Mouse (Mus musculus) liver, adult (tissue): ENCODE results near the gene Ncapd2.

Source experiments
- GATA4 ChIP-seq: IDR thresholded peaks from 2 replicates; pipeline ENCODE4 v1.6.1; 2014; ENCODE audit warnings: mild to moderate bottlenecking, low read length; ENCODE audit not compliant: insufficient replicate concordance

Gene Ncapd2

GRCm38 (mm10) chr6:125190816-125191215 is 685 bp downstream of the Ncapd2 start:
- TF ChIP-seq GATA4: no peak

- TF ChIP-seq GATA4: no peak
Observed at GRCm38 (mm10) chr6:125186203-125186602, 5.3 kb downstream of the Ncapd2 start.

- no peak for TF ChIP-seq GATA4
Observed at GRCm38 (mm10) chr6:125182133-125182532, 9.4 kb downstream of the Ncapd2 start.

- TF ChIP-seq GATA4: no peak
Observed at GRCm38 (mm10) chr6:125179601-125180000, 11.9 kb downstream of the Ncapd2 start.

GRCm38 (mm10) chr6:125175469-125175868 is 16.0 kb downstream of the Ncapd2 start:
- TF ChIP-seq GATA4: no peak

- TF ChIP-seq GATA4: no peak
Observed at GRCm38 (mm10) chr6:125173256-125173655, 18.2 kb downstream of the Ncapd2 start.

DNA sequence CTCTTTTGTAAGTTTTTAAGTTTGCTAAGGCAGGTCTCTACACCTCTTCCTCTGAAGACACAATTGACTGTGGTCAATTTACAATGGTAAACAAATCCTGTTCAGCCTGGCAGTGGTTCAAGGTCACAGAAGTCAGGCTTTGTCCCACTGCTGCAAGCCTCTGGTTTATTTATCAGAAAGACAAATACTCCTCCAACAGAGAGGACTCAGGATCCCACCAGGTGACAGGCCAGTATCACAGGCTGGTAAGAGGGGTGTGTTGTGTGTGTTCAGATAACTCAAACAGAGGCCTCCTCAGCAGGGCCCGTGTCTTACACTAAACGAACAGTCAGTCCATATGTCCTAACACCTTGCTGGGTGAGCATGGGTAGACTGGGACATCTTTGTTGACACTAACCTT is 19.0 kb downstream of the Ncapd2 start:
- TF ChIP-seq GATA4: no peak

GRCm38 (mm10) chr6:125170194-125170593 is 21.3 kb downstream of the Ncapd2 start:
- no peak for TF ChIP-seq GATA4

DNA sequence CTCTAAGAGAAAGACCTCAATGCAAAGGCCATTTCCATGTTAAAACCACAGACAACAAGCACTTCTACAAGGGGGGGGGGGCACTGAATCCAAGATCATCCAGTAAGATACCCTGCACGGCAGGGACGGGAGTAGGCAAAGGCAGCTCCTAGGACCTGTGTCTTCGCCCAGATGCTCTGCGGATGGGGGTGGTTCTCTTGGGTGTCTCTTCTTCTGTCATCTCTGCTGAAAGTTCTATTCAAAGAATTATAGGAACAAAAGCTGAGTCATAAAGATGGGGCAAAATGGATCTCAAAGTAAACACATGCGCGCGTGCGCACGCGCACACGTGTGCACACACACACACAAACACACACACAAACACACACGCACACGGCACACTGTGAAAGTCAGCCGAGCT is 23.4 kb downstream of the Ncapd2 start:
- no peak for TF ChIP-seq GATA4

DNA sequence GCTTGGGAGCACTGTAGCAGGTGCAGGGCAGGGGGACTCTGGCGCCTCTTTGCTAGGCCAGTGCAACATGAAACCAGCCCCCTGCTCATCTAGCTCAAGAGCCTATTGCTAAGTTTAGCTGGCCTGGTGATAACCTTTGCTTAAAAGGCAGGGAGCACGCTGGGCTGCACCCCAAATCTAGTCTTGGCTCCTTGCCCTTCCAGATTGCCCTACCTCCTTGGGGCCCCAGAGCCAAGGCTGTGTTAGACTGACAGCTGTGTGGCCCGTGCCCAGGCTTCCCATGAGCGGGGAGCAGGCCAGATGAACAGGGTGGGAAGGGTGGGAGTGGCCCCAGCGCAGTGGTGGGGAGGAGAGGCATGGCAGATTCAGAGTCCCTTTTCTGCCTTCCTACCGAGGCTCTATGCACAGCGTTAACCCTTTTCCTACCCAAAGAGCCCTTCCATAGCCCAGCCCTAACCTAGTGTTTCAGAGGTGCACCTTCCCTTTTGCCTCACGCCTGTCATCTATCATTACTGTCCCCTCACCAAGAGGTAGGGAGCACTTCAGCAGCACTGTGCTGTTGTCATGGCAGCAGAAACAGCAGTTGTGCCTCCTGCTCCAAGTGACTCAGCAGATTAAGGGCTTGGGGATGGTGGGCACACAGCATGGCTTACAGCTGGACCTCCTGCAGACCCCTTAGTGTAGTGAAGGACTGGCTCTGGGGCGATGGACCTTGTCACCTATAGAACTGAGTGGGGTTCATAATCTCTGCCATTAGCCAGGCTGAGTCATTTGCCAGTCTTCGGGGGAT is 24.4 kb downstream of the Ncapd2 start:
- TF ChIP-seq GATA4: no peak

- TF ChIP-seq GATA4: no peak; the same call in 1 of the 2 replicates
Observed at GRCm38 (mm10) chr6:125166051-125166751, 25.3 kb downstream of the Ncapd2 start, which contains the start of gene Gapdh. Gene Gapdh (minus strand): TSS chr6:125166467.

- peak; percentile 63; the same call in 1 of the 2 replicates for TF ChIP-seq GATA4
Observed at GRCm38 (mm10) chr6:125165328-125165891, 26.1 kb downstream of the Ncapd2 start.

- no peak for TF ChIP-seq GATA4
Observed at GRCm38 (mm10) chr6:125164672-125165327, 26.7 kb downstream of the Ncapd2 start.

DNA sequence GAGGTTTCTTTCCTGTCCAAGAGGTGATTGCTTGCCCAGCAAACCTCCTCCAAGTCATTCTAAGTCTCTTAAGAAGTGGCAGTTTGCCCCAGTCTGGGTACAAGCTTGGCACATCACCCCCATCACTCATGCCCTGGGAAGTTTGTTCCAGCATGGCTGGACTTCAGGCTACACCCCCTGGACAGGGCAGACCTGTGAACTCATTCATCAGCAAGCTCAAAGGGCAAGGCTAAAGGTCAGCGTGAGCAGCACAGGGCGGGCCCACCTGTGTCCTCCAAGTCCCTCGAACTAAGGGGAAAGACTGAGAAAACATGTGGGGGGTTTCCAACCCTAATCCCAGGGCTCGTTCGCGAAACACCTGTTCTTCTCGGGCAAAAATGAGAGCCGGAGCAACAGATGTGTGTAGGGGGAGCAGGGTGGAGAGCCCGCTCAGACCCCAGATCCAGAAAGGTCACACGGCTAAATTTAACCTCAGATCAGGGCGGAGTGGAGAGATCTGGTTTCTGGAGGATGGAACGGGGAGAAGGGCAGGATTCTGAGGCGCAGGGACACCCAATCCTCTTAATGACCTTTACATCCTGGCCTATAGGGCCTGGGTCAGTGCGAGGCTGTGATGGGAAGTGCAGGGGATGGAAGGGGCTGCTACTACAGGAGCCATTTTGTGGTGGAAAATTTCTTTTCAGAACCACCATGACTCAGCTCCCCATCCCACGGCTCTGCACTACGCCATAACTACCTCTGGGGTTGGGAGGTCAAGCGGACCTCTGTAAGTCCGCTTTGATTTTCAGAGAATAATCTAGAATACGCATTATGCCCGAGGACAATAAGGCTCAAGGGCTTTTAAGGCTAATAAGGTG is 27.5 kb downstream of the Ncapd2 start:
- no peak for TF ChIP-seq GATA4

- peak; percentile 64; the same call in 1 of the 2 replicates for TF ChIP-seq GATA4
Observed at GRCm38 (mm10) chr6:125160854-125161760, 30.4 kb downstream of the Ncapd2 start.
